Mouse (Mus musculus): ENCODE measurements around the gene Lypd6b.

DNA sequence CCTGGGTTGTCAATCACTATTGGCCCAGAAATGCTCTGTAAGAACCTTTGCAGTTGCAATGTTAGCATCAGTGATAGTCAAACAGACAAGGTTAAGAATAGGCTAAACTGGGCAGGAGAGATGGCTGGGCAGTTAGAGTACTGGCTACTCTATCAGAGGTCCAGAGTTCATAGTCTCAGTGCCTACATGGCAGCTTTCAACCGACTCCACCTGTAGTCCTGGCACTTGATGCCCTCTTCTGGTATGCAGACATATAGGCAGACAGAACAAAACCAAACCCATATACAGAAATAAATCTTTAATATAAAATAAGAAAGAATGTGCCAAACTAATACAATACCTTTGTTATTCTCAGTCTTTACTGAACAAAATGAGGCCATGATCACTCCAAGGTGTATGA lies 83.5 kb downstream of the Lypd6b start:
- TF ChIP-seq CTCF (IDR thresholded peaks at IDR 0.05; ENCODE audit: low read depth, low read length), result no peak
- no peak for TF ChIP-seq EP300 (IDR thresholded peaks at IDR 0.05; ENCODE audit: insufficient read depth, low read depth, low read length)

All from ES-Bruce4 (cell line).